Mouse (Mus musculus) forebrain, embryonic 15.5 days (tissue): ENCODE data around the gene Erbb3. TPM values are rescaled to one million over a fixed set of nuclear protein-coding genes. Genes with fewer than 3 reads are reported as not detected.
"Not testable (repeated sequence)": the region's sequence is repeated elsewhere in the genome, so short reads cannot be mapped to it uniquely, and the experiment has no call there.

Source experiments
- ATAC-seq: fragments of 200-750 bp; cut with Nextera tagmentation; replicated peaks from 2 replicates; pipeline ENCODE4 v1.8.0; 2017; ENCODE audit warnings: mild to moderate bottlenecking, moderate TSS enrichment, moderate library complexity
- H3K27ac ChIP-seq: fragments of 300-500 bp; sonication (generic); replicated peaks from 2 replicates; pipeline ENCODE4 v1.5.1; 2015; ENCODE audit warnings: mild to moderate bottlenecking, inconsistent platforms
- H3K27me3 ChIP-seq: fragments of 300-500 bp; sonication (generic); 2 replicates; pipeline ENCODE4 v1.6.1; 2015; ENCODE audit warnings: inconsistent platforms
- H3K36me3 ChIP-seq: fragments of 300-500 bp; sonication (generic); 2 replicates; pipeline ENCODE4 v1.6.1; 2015; ENCODE audit warnings: mild to moderate bottlenecking, inconsistent platforms
- H3K4me1 ChIP-seq: fragments of 300-500 bp; sonication (generic); 2 replicates; pipeline ENCODE4 v1.6.1; 2015; ENCODE audit warnings: inconsistent platforms
- H3K4me2 ChIP-seq: fragments of 300-500 bp; sonication (generic); replicated peaks from 2 replicates; pipeline ENCODE4 v1.6.1; 2015; ENCODE audit warnings: mild to moderate bottlenecking, inconsistent platforms
- H3K4me3 ChIP-seq: fragments of 300-500 bp; sonication (generic); 2 replicates; pipeline ENCODE4 v1.5.1; 2015; ENCODE audit warnings: mild to moderate bottlenecking, inconsistent platforms
- H3K9ac ChIP-seq: fragments of 300-500 bp; sonication (generic); replicated peaks from 2 replicates; pipeline ENCODE4 v1.6.1; 2015; ENCODE audit warnings: mild to moderate bottlenecking, inconsistent platforms
- H3K9me3 ChIP-seq: fragments of 300-500 bp; sonication (generic); 2 replicates; pipeline ENCODE4 v1.6.1; 2016; ENCODE audit warnings: inconsistent platforms
- WGBS: fragments of 180-500 bp; shearing (Covaris S2); methylation state at CpG from one replicate; pipeline ENCODE4 v1.1.7; 2015; ENCODE audit warnings: mixed read lengths; 5-methylcytosine and 5-hydroxymethylcytosine counted together
- polyA plus RNA-seq: library from polyadenylated mRNA; unstranded; fragments of >200 nt; fragmentation: Nextera tagmentation; extraction: Ambion mirVana; gene quantifications from 2 replicates; pipeline ENCODE4 v1.2.1, GENCODE M21; 2015

Erbb3 gene
- polyA plus RNA-seq, 1 experiment from 2014 or later: 0.42 TPM

- ATAC-seq: no peak
- Histone ChIP-seq H3K27ac (no peak overlapping the region), H3K9ac (no peak overlapping the region), H3K4me3 (no peak overlapping the region), H3K36me3 (peaks cover 23% of the 10 kb centered on the region), H3K27me3 (no peaks in the 10 kb centered on the region), H3K9me3 (no peaks in the 10 kb centered on the region), H3K4me1 (peaks cover 10% of the 10 kb centered on the region), H3K4me2 (no peak overlapping the region)
- 80% methylated on average over 4 of the region's 4 CpGs for WGBS
These were observed 33.2 kb upstream of the Erbb3 start for GRCm38 (mm10) chr10:128622702-128623101.

- no peak overlapping the region for H3K9ac ChIP-seq
- no peak overlapping the region for H3K4me2 ChIP-seq
- H3K9me3 ChIP-seq: no peaks in the 10 kb centered on the region
- 74% methylated on average over 3 of the region's 3 CpGs for WGBS
- H3K4me1 ChIP-seq: peaks cover 10% of the 10 kb centered on the region
- H3K4me3 ChIP-seq: no peak overlapping the region
- H3K27ac ChIP-seq: no peak overlapping the region
- no peak for ATAC-seq
- H3K27me3 ChIP-seq: no peaks in the 10 kb centered on the region
- peaks cover 23% of the 10 kb centered on the region for H3K36me3 ChIP-seq
These were observed 32.6 kb upstream of the Erbb3 start for GRCm38 (mm10) chr10:128621986-128622520.

- Histone ChIP-seq H3K9ac (no peak overlapping the region), H3K4me2 (no peak overlapping the region), H3K9me3 (no peaks in the 10 kb centered on the region), H3K27me3 (no peaks in the 10 kb centered on the region), H3K4me1 (peaks cover 5% of the 10 kb centered on the region), H3K36me3 (peaks cover 23% of the 10 kb centered on the region), H3K4me3 (no peak overlapping the region), H3K27ac (no peak overlapping the region)
- no peak for ATAC-seq
These were observed 30.8 kb upstream of the Erbb3 start for GRCm38 (mm10) chr10:128620241-128620640.

GRCm38 (mm10) chr10:128619148-128619547, 29.7 kb upstream of the Erbb3 start:
- H3K27ac ChIP-seq, H3K27me3 ChIP-seq: not testable (repeated sequence)

GRCm38 (mm10) chr10:128618570-128618969, 29.1 kb upstream of the Erbb3 start:
- no peak overlapping the region for H3K27ac ChIP-seq
- ATAC-seq: no peak
- no peak overlapping the region for H3K4me2 ChIP-seq
- no peaks in the 10 kb centered on the region for H3K9me3 ChIP-seq
- WGBS: 82% methylated on average over 1 of the region's 1 CpGs
- no peak overlapping the region for H3K9ac ChIP-seq
- H3K27me3 ChIP-seq: peaks cover 2% of the 10 kb centered on the region; the same call in 1 of the 2 replicates
- H3K36me3 ChIP-seq: peaks cover 8% of the 10 kb centered on the region
- no peak overlapping the region for H3K4me3 ChIP-seq
- H3K4me1 ChIP-seq: no peaks in the 10 kb centered on the region

More at GRCm38 (mm10) chr10:128619148-128619547, 29.7 kb upstream of the Erbb3 start:
- WGBS: 85% methylated on average over 5 of the region's 5 CpGs
- not testable (repeated sequence) for H3K9ac ChIP-seq, H3K4me3 ChIP-seq, H3K4me2 ChIP-seq, H3K9me3 ChIP-seq, H3K4me1 ChIP-seq, ATAC-seq
- H3K36me3 ChIP-seq: peaks cover 13% of the 10 kb centered on the region

GRCm38 (mm10) chr10:128615798-128616448, 26.5 kb upstream of the Erbb3 start:
- not testable (repeated sequence) for H3K27ac ChIP-seq, H3K36me3 ChIP-seq, H3K27me3 ChIP-seq, H3K4me1 ChIP-seq, H3K4me3 ChIP-seq, H3K9me3 ChIP-seq, H3K9ac ChIP-seq, ATAC-seq, H3K4me2 ChIP-seq
- 85% methylated on average over 6 of the region's 7 CpGs for WGBS

- no peaks in the 10 kb centered on the region for H3K4me1 ChIP-seq
- no peak overlapping the region for H3K4me2 ChIP-seq
- H3K4me3 ChIP-seq: no peak overlapping the region
- H3K27ac ChIP-seq: no peak overlapping the region
- H3K27me3 ChIP-seq: peaks cover 2% of the 10 kb centered on the region; the same call in 1 of the 2 replicates
- no peaks in the 10 kb centered on the region for H3K36me3 ChIP-seq
- no peak overlapping the region for H3K9ac ChIP-seq
- no peaks in the 10 kb centered on the region for H3K9me3 ChIP-seq
- WGBS: 57% methylated on average over 3 of the region's 3 CpGs
- no peak for ATAC-seq
These were observed 25.5 kb upstream of the Erbb3 start for GRCm38 (mm10) chr10:128614934-128615333.

- not testable (repeated sequence) for H3K4me3 ChIP-seq, H3K9ac ChIP-seq, ATAC-seq, H3K4me1 ChIP-seq, H3K9me3 ChIP-seq, H3K27me3 ChIP-seq, H3K36me3 ChIP-seq, H3K27ac ChIP-seq, H3K4me2 ChIP-seq
- WGBS: 65% methylated on average over 4 of the region's 4 CpGs
These were observed 24.4 kb upstream of the Erbb3 start for GRCm38 (mm10) chr10:128613820-128614219.

GRCm38 (mm10) chr10:128613154-128613440, 23.6 kb upstream of the Erbb3 start:
- ATAC-seq: no peak
- Histone ChIP-seq H3K9ac (no peak overlapping the region), H3K4me3 (no peak overlapping the region), H3K27me3 (peaks cover 2% of the 10 kb centered on the region; the same call in 1 of the 2 replicates), H3K36me3 (no peaks in the 10 kb centered on the region), H3K9me3 (no peaks in the 10 kb centered on the region), H3K4me1 (no peaks in the 10 kb centered on the region), H3K27ac (no peak overlapping the region), H3K4me2 (no peak overlapping the region)
- WGBS: 46% methylated on average over 6 of the region's 6 CpGs

GRCm38 (mm10) chr10:128612433-128613153, 23.1 kb upstream of the Erbb3 start:
- WGBS: 16% methylated on average over 16 of the region's 16 CpGs
- Histone ChIP-seq H3K4me2 (0 out of 2 replicates have a peak overlapping the region, but pooled peaks have one; percentile 14), H3K36me3 (no peaks in the 10 kb centered on the region), H3K9ac (no peak overlapping the region; the same call in 1 of the 2 replicates), H3K9me3 (no peaks in the 10 kb centered on the region), H3K4me1 (no peaks in the 10 kb centered on the region), H3K27ac (no peak overlapping the region), H3K4me3 (no peak overlapping the region), H3K27me3 (peaks cover 2% of the 10 kb centered on the region; the same call in 1 of the 2 replicates)
- ATAC-seq: peak; percentile 71; the same call in 1 of the 2 replicates

GRCm38 (mm10) chr10:128606483-128606882, 17.0 kb upstream of the Erbb3 start:
- H3K36me3 ChIP-seq: no peaks in the 10 kb centered on the region
- no peaks in the 10 kb centered on the region for H3K9me3 ChIP-seq
- WGBS: 38% methylated on average over 2 of the region's 2 CpGs
- no peaks in the 10 kb centered on the region for H3K27me3 ChIP-seq
- no peak overlapping the region for H3K4me3 ChIP-seq
- no peak overlapping the region for H3K27ac ChIP-seq
- no peaks in the 10 kb centered on the region for H3K4me1 ChIP-seq
- no peak for ATAC-seq
- no peak overlapping the region for H3K9ac ChIP-seq
- no peak overlapping the region for H3K4me2 ChIP-seq

- no peak for ATAC-seq
- Histone ChIP-seq H3K4me2 (no peak overlapping the region), H3K9me3 (no peaks in the 10 kb centered on the region), H3K27ac (no peak overlapping the region), H3K4me1 (no peaks in the 10 kb centered on the region), H3K36me3 (no peaks in the 10 kb centered on the region), H3K4me3 (no peak overlapping the region), H3K9ac (no peak overlapping the region), H3K27me3 (no peaks in the 10 kb centered on the region)
- WGBS: 93% methylated on average over 4 of the region's 4 CpGs
These were observed 13.1 kb upstream of the Erbb3 start for GRCm38 (mm10) chr10:128602470-128603128.
